Mouse (Mus musculus) neutrophil, adult 5-6 weeks (primary cell): Measurements from ENCODE around the gene Wbp2nl. TPM values are rescaled to one million over a fixed set of nuclear protein-coding genes. Genes with fewer than 3 reads are reported as not detected.
"Not testable (repeated sequence)": the region's sequence is repeated elsewhere in the genome, so short reads cannot be mapped to it uniquely, and the experiment has no call there.

ENCODE experiments used
- ATAC-seq: fragments of 151-379, 151-347 bp; 2 replicates; pipeline ENCODE4 v1.8.0; 2017; ENCODE audit warnings: mild to moderate bottlenecking, moderate TSS enrichment; ENCODE audit not compliant: insufficient number of reproducible peaks, poor library complexity, low FRiP score, severe bottlenecking; ENCODE audit errors: extremely low read depth
- total RNA-seq: library from RNA; stranded (forward); fragments of 200-1000 nt; gene quantifications from 2 replicates; pipeline ENCODE4 v1.2.3, GENCODE M21; 2017

Wbp2nl gene
- total RNA-seq, 1 experiment from 2014 or later = not detected

DNA sequence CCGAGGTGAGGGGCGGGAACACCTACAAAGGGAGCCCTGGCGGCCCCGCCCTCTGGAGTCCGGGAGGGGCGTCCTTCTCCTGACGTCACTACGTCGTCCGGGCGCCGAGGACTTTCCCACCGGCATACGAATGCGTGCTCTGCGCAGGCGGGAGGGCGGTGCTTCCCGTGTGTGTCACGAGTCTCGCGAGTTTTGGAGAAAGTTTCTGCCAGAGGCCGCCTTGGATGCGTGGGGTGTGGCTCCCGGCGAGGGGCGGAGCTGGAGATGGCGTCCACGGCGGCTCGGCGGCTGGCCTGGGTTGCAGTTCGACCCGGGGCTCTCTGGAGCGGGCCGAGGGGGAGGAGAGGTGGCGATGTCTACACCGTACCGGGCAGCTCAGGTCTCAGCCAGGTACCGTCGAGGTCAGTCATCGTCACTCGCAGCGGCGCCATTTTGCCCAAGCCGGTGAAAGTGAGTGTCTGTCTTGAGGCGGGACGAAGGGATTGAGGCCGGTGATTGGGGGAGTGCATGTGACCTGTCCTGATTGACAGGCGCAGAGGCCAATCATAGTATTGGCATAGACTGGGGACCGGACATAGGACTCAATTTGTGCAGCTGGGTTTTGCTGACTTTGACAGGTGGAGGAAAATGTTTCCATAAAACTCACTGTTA is 47.2 kb downstream of the Wbp2nl start:
- ATAC-seq = peak; percentile 89

DNA sequence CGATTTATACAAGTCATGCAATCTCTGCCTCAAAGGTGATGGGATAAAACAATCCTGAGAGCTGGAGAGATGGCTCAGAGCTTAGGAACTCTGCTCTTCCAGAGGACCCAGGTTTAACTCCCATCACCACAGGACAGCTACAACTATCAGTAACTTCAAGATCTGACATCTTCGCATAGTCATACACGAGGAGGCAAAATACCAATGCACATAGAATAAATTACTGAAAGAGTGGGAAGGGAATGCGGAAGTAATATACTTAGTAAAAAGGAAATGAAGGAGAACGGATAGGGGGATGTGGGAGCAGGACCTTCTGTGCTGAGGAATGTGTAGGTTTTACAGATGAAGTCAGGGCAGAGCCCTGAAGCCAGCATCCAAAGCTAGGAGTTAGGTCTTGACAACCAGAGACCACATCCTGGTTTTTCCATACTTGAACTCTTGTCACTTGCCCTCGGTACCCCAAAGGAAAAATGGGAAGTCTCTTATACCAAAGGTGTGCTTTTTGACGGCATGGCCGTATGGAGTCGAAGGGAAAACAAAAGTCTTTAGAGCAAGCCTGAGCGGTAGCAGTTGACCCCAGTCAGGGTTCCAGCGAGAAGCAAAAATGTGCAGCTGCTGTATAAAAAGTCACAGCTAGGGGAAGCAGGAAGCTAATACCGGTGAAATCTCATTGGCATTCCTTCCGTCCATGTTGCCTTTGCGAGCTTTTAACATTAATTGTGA is 48.0 kb downstream of the Wbp2nl start:
- no peak for ATAC-seq

DNA sequence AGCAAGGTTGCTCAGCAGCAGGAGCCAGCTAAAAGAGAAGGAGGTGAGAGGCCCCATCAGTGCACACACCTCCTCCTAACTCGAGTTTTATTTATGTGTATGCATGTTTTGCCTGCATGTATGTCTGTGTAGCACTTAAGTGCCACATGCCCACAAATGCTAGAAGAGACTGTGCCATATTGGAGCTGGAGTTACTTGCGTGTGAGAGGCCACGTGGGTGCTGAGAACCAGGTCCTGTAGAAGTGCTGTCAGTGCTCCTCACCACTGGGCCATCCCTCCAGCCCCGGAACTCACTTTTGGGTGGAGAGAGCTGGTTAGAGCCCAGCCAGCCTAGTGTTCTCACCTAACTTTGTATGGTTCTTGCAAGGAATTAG is 48.5 kb downstream of the Wbp2nl start:
- no peak for ATAC-seq

DNA sequence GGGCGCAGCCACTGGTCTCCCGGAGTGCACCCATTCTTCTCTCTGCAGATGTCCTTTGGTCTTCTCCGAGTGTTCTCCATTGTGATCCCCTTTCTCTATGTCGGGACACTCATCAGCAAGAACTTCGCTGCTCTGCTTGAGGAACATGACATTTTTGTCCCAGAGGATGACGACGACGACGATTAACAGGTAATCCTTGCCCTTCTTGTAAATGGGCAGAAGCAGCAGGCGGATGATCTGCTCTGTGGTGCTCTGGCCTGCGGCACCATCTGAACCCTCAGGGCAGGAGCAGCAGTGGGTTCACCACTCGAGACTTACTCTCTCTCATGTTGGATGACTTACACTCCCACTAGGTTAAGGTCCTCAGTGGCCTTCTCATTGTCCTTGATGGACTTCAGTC is 49.1 kb downstream of the Wbp2nl start:
- no peak for ATAC-seq

DNA sequence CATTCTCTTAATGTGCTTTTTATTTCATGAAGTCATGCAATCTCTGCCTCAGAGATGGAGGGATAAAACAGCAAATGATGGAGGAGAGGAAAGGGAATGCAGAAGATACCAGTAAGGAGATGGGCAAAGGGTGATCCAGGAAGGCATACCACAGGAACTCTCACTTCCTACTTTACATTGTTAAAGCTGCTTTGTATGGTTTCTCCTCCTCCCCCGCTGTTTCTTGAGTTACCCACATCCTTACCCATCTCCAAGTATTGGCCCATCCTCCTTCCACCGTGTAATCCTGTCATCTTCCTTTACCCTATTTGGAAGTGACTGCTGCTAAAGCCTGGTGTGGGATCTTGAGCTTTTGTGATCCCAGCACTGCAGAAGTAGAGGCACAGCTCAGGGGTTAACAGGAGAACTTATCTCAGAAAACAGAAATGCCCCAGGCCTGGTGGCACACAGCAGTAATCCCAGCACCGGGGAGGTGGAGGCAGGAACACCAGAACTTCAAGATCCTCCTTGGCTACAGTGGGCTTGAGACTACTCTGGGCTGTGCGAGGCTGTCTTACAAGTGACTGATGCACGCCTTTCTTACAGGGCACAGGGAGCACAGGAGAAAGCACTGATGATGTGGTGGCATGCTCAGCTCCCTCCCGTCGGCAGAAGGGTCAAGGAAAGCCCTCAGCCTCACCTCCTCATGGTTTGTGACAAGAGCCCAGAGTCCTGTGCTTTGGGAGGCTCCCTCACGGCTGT is 49.7 kb downstream of the Wbp2nl start:
- ATAC-seq = no peak

DNA sequence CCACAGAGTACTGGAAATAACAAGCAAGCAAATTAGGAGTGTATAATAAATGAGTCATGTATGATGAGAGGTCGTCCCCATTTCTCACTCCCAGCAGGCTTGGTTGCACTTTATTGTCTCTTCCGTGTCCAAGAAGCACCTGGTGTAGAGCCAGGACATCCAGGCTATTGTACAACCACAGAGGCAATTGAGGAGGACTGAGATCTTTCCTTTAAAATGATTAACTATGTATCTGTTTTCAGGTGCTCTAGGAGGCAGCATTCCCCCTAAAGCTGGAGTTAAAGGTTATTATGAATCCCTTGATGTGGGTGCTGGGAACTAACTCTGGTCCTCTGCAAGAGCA is 50.2 kb downstream of the Wbp2nl start:
- ATAC-seq = no peak

DNA sequence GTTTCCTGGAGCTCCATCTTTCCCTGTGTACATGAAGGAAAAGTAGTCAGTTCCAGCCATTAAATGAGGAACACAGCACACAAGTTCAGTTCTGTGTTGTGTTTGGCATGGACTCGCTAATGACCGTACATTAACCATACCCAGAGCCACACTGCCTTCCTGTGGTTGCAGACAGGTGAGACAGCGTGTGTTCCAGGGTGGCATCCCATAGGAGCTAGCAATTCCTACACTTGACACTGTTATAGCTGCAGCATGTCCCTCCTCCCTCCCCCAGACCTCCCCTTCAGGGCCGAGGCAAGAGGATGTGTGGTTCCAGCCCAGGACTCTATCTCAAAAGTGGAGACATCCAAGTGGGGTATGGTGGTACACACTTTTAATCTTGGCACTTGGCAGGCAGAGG is 51.6 kb downstream of the Wbp2nl start:
- no peak for ATAC-seq

DNA sequence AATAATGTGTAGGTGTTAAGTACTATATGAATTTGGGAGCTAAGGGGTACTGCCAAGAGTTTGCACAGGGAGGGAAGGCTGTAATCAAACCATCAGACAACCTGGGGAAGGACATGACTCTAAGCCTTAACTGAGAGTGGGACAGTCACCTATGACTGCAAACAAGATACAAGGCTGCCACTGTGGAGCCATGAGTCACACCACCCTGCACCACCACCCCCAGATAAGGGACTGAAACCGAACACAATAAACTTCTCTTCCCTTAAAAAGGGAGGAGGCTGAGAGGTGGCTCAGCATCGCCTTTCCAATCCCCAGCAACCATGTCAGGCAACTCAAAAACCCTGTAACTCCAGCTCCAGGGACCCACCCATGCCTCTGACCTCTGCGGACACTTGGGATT is 52.7 kb downstream of the Wbp2nl start:
- ATAC-seq = no peak

DNA sequence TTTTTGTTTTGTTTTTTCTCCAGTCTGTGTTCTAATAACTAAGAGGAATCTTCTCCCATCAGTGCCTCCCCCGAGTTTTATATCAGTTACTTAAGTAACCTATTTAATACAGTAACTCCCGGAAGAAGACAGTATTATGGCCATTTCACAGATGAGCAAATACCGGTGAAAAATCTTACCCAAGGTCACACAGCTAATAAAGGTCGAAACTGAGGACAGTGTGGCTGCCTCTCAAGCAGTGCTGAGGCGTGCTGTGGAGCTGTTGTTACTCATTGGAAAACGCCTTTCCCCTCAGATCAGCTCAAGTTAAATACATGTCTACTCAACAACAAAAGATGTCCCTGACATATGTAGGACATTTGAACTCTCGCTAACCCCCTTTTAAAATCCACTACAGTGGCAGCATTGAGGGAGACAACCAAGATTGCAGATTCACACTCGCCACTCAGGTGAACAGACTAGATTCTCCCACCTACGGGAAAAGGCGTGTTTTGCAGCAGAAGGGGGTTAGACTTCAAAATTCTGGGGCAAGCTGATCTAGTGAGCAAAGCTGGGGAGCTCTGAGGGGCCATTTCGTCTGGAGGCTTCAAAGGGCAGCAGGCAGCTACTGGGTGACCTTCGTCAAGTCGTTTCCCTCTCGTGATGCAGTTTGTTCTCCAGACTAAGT is 54.5 kb downstream of the Wbp2nl start:
- ATAC-seq = no peak

DNA sequence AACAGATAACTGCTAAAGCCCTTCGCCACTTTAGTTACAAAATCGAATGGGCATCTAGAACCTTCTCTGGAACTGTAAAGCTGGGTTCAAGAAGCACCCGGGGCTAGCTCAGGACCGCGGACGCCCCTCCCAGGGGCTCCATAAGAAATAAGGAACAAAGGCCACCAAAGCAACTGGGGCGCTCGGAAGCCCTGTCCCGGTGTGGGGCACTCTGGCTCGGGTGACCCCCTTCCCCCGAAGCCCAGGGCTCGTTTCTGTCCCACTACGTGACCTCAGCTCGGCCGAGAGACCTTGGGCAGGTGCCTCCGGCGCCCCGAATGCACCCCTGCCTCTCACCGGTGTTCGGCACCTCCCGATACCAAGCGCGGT is 55.0 kb downstream of the Wbp2nl start:
- no peak for ATAC-seq

DNA sequence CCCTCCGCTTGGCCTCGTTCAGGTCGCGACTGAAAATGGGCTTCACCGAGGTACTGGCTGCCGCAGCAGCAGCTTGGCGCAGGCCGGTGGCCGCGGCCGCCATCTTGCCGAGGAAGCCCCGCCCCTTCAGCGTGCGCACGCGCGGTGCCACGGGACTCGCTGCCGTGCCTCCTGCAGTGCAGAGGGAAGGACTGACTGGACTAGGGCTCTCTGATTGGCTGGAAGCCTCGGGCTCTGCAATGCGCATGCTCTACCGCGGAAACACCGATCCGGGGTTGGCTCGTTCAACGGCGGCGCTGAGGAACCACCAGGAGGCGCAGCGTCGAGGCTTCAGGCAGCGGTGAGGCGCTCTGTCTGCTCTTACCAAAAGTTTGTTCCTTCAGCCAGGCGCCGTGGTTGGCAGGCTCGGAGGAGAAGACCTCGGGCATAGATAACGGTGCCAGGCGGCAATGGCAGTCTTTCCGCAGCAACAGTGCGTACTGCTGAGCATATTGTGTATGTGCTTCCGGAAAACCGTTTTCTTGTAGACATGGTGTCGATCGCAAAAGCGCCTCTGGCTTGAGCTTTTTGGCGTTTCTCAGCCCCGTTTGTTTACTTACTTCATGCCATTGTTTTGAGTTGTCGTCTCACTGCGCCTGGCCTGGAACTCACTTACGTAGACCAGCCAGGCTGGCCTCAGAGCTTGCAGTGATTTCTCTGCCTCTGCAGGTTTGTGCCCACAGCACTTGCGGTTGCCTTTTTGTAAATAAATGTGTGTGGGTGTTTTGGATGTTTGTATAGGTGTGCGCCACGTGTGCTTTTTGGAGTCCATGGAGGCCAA is 55.6 kb downstream of the Wbp2nl start, which contains the start of gene Ndufa6:
Gene Ndufa6 (minus strand): TSS at position 197 of the 820 bp plus-strand sequence.
- peak; percentile 97 for ATAC-seq

DNA sequence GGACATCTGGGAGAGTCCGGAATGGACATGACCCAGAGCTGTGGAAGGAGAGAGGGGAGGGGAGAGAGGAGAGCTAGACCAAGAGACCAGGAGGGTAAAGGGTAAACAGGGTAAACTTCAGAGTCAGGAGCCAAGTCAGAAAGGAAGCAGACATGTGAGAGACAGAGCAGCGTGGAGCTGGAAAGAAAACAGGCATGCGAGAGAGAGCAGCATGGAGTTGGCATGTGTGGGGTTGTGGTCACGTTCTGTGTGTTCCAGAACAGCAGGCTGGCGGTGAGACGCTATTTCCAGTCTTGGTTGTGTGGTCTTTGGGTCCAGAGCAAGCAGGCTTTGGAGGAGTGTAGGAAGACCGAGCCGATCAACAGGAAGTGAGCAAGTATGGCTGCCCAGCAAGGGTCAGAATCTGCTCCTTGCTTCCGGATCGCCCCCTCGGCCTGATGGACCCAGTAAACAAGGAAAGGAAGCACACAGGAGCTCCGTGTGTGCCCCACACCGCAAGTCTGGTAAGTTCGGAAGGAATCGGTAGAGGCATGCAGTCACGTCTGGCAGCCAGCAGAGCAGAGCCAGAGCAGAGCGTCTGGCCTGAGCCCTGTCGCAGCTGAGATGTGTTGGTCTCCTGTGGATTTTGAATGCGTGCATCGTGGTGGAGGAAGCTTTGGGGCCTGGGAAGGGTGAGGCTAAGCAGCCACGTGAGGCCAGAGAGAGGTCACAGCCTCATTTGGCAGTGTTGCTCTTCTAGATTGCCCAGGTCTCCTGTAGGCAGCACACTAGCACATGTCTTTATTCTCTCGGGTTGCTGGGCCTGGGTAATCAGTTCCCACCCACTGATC is 59.9 kb downstream of the Wbp2nl start:
- no peak for ATAC-seq

DNA sequence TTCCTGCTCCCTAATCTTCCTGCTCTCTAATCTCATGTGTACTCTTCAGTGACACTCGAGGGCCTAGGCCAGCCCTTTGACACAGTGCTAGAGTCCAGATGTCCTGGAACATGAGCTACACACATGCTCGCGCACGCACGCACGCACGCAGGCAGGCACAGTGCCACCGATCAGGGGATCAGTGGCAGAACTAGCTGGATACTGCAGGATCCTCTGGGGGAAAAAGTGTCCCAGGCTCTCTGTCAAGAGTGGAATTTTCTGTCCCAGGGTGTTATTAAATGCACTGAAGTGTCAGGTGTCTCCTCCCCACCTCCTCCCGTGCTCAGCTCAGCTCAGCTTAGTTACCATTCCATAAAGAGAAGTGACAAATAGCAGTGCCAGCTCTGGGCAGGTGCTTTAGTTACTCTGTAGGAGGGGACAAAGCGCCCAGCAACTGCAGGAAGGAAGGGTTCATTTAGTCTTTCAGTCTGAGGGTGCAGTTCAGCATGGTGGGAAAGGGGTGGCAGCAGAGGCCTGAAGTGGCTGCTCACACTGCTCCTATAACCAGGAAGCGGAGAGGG is 62.8 kb downstream of the Wbp2nl start:
- no peak for ATAC-seq

DNA sequence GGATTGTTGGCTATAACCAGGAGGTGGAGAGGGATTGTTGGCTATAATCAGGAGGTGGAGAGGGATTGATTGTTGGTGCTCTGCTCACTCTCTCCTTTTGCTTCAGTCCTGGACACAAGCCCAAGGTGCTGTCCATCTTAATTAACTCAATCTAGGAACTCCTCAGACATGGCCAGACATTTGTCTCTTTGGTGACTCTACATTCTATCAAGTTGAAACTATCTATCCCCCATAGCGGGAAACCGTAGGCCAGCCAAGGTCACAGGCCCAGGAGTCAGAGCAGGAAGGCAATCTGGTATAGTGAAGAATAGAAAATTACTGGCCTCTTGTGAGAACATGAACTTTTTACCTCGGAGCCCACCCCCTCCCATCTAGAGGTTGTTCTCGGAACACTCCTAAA is 63.5 kb downstream of the Wbp2nl start:
- no peak for ATAC-seq

DNA sequence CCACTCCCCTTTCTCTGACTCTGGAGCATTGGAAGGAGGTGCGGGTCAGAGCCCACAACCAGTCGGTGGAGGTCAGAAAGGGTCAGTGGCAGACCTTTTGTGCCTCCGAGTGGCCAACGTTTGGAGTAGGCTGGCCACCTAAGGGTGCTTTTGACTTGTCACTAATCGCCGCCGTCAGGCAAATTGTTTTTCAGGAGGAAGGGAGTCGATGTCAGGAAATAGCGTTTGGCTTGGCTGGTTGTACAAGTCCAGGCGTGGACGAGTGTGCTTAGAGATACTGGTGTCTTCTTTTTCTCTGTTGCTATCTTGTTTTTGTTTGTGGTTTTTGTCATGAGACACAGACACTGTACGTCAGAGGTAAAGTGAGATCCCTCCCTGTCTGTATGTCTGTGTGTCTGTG is 65.0 kb downstream of the Wbp2nl start:
- ATAC-seq = not testable (repeated sequence)
